Mouse (Mus musculus): ENCODE results near the gene Gm13691. TPM values are rescaled to one million over a fixed set of nuclear protein-coding genes. Genes with fewer than 3 reads are reported as not detected.
A peak's percentile ranks its signal among the peaks of the same experiment; 100 is the strongest.
"Not testable (repeated sequence)": the region's sequence is repeated elsewhere in the genome, so short reads cannot be mapped to it uniquely, and the experiment has no call there.

The Gm13691 gene
- polyA plus RNA-seq, 1 experiment from 2014 or later: 1.3 TPM

DNA sequence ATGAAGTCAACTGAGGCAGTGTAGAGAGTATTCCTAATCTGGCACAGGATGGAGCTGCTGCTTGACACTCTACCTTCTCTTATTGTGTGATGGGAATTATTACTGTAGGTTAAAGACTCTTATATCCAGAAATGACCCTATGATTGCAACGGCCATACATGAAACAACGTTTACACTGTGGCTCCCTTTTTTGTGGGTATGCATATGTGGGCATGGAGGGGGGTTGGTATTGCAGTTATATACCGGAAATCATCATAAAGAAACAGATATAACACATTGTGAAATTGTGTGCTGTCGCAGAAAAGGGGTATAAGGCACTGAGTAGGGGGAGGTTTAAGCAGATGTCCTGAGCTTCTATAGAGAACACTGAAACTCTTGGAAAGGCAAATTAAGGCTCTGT lies 45.6 kb downstream of the Gm13691 start:
- ChIA-PET CTCF (no interaction called here), POLR2A (no interaction called here)
- in situ Hi-C loops (cut with MboI; ENCODE audit: low pct_unique_long_range_greater_than_20kb): no loop called here
- DNase-seq (ENCODE audit: low read depth, low spot score): no peak
- no peak for TF ChIP-seq CTCF (IDR thresholded peaks at IDR 0.05)
- no peak for ATAC-seq
- peaks cover 57% of the 10 kb centered on the region for H3K27me3 ChIP-seq

DNA sequence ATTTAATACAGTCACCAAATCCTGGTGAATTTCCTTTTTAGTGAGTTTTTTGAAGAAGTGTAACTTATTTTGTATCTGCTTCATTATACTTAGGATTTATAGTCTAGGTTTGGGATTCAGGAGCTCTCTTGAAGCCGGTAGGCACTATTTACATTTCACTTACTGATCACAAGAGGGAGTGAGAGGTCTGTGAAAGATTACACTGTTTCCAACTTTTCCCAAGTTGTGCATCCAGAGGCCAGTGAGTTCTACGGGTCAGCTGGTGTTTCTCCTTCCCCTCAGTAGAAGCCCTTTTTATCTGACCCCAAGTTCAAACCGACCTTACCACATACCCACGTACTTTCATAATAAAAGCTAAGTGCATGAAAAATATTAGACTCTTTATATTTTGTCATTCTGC lies 47.0 kb downstream of the Gm13691 start:
- TF ChIP-seq CTCF (IDR thresholded peaks at IDR 0.05): peak; percentile 33
- ATAC-seq (no peak), DNase-seq (ENCODE audit: low read depth, low spot score) (no peak)
- ChIA-PET POLR2A (no interaction called here), CTCF (interaction anchor here (0.6 kb wide), 1 partner anchor 388 kb away, joined by 3 read pairs; the partner anchor contains the start of gene Calcrl)
- peaks cover 64% of the 10 kb centered on the region for H3K27me3 ChIP-seq
- in situ Hi-C loops (cut with MboI; ENCODE audit: low pct_unique_long_range_greater_than_20kb): no loop called here

DNA sequence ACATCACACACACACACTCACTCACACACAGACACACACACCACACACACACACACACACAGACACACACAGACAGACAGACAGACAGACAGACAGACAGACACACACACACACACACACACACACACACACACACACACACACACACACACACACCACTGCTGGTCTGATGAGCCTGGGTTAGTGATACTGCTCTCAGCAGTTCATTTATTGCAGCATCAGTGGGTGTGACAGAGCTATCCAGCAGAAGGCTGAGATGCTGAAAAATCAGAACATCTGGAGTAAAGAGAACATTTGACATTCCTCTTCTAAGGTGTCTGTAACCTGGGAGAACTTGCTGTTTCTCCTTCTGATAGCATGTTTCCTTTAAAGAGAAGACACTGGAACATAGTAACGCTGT lies 47.6 kb downstream of the Gm13691 start:
- CTCF ChIA-PET; DNase-seq (ENCODE audit: low read depth, low spot score); in situ Hi-C loops (cut with MboI; ENCODE audit: low pct_unique_long_range_greater_than_20kb); ATAC-seq: not testable (repeated sequence)
- peaks cover 71% of the 10 kb centered on the region for H3K27me3 ChIP-seq
- POLR2A ChIA-PET: interaction anchor here (0.6 kb wide), 1 partner anchor 110 kb away, joined by 4 read pairs; no protein-coding TSS in a partner anchor

DNA sequence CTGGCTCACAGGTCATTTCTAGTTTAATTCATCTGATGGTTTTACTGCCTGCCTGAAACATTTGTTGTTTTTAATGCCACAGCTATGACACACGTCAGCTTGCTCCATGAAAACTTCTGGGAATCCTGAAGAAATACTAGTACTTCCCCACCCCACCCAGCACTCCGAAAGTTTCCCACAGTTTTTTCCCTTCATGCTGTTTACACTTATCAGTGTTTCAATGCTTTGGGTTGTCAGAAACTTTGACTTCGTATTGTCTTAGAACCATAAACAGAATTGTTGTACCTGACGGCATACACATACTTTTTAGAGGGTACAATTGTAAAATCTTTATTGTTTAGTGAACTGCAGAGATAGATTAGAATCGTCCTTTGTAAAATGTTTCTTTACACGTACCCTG lies 48.9 kb downstream of the Gm13691 start:
- POLR2A ChIA-PET: interaction anchor here (0.6 kb wide), 1 partner anchor 245 kb away, joined by 3 read pairs; no protein-coding TSS in a partner anchor
- no peak for TF ChIP-seq CTCF (IDR thresholded peaks at IDR 0.05)
- in situ Hi-C loops (cut with MboI; ENCODE audit: low pct_unique_long_range_greater_than_20kb): no loop called here
- H3K27me3 ChIP-seq: peaks cover 83% of the 10 kb centered on the region
- no peak for ATAC-seq
- CTCF ChIA-PET: no interaction called here
- DNase-seq (ENCODE audit: low read depth, low spot score): no peak

Other genes starting within 250 kb of the Gm13691 start
- 0.49 TPM for gene Fam171b, start 177.9 kb upstream of the Gm13691 start, polyA plus RNA-seq (2021)
- gene Zswim2, start 49.3 kb upstream of the Gm13691 start, polyA plus RNA-seq (2021): not detected
- 1.3 TPM for gene Gm13698, start 34.9 kb upstream of the Gm13691 start, polyA plus RNA-seq (2021)
- gene Gm13693, start 29.1 kb upstream of the Gm13691 start, polyA plus RNA-seq (2021): 1.3 TPM
- not detected for gene Gm13695, start 23.2 kb upstream of the Gm13691 start, polyA plus RNA-seq (2021)
- 1.3 TPM for gene Gm13696, start 17.4 kb upstream of the Gm13691 start, polyA plus RNA-seq (2021)
- 1.3 TPM for gene Gm13694, start 11.6 kb upstream of the Gm13691 start, polyA plus RNA-seq (2021)
- gene Gm13697, start 5.8 kb upstream of the Gm13691 start, polyA plus RNA-seq (2021): 1.3 TPM

All from Patski (cell line).